Mouse (Mus musculus): Measurements from ENCODE around the gene Gdf9. TPM values are rescaled to one million over a fixed set of nuclear protein-coding genes. Genes with fewer than 3 reads are reported as not detected.

The Gdf9 gene
- polyA plus RNA-seq (2011; ENCODE audit: insufficient read length, low read depth, missing spikeins) = 0.68 and 1.2 TPM in 2 replicates

- H3K4me1 ChIP-seq (ENCODE audit: control insufficient read depth, insufficient read depth, low read length) = peaks cover 4% of the 10 kb centered on the region; the same call in 1 of the 2 replicates
- H3K27ac ChIP-seq (ENCODE audit: insufficient read depth, low read length) = peak within 1 kb of the TSS; percentile 53
- H3K4me3 ChIP-seq (ENCODE audit: insufficient read depth, low read length) = peak within 1 kb of the TSS; percentile 78
- no peak for TF ChIP-seq CTCF (IDR thresholded peaks at IDR 0.05; ENCODE audit: borderline replicate concordance, insufficient read depth, low read length)
- peak; percentile 82 for TF ChIP-seq POLR2A (IDR thresholded peaks at IDR 0.05; ENCODE audit: low read depth, low read length)
Measured at GRCm38 (mm10) chr11:53430670-53431346, at the start of gene Gdf9, which contains the start of gene Uqcrq. Gene Gdf9, plus strand, starts transcription at chr11:53431023. Gene Uqcrq, minus strand, starts transcription at chr11:53430831.

- H3K4me3 ChIP-seq (ENCODE audit: insufficient read depth, low read length) = no peak overlapping the region
- H3K4me1 ChIP-seq (ENCODE audit: control insufficient read depth, insufficient read depth, low read length) = no peaks in the 10 kb centered on the region
- TF ChIP-seq CTCF (IDR thresholded peaks at IDR 0.05; ENCODE audit: borderline replicate concordance, insufficient read depth, low read length) (no peak), POLR2A (IDR thresholded peaks at IDR 0.05; ENCODE audit: low read depth, low read length) (no peak)
- H3K27ac ChIP-seq (ENCODE audit: insufficient read depth, low read length) = no peak overlapping the region
Measured at GRCm38 (mm10) chr11:53383758-53384428, 46.9 kb upstream of the Gdf9 start.

- Histone ChIP-seq H3K4me3 (ENCODE audit: insufficient read depth, low read length) (no peak overlapping the region), H3K4me1 (ENCODE audit: control insufficient read depth, insufficient read depth, low read length) (no peaks in the 10 kb centered on the region), H3K27ac (ENCODE audit: insufficient read depth, low read length) (no peak overlapping the region)
- no peak for TF ChIP-seq CTCF (IDR thresholded peaks at IDR 0.05; ENCODE audit: borderline replicate concordance, insufficient read depth, low read length)
- no peak for TF ChIP-seq POLR2A (IDR thresholded peaks at IDR 0.05; ENCODE audit: low read depth, low read length)
Measured at GRCm38 (mm10) chr11:53393856-53394255, 37.0 kb upstream of the Gdf9 start.

DNA sequence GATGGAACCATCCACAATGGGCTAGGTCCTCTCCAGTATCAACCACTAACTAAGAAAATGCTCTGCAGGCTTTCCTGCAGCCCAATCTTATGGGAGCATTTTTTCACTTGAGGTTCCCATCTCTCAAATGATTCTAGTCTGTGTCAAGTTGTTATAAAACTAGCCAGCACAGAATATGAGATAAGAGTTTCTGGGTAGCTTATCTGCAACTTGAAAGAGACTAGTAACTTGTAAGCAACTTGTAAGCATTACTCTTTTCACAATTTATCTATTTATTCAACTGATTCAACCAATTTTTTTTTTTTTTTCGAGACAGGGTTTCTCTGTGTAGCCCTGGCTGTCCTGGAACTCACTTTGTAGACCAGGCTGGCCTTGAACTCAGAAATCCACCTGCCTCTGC is 27.2 kb upstream of the Gdf9 start:
- no peaks in the 10 kb centered on the region for H3K4me1 ChIP-seq (ENCODE audit: control insufficient read depth, insufficient read depth, low read length)
- no peak overlapping the region for H3K27ac ChIP-seq (ENCODE audit: insufficient read depth, low read length)
- TF ChIP-seq CTCF (IDR thresholded peaks at IDR 0.05; ENCODE audit: borderline replicate concordance, insufficient read depth, low read length) = no peak
- no peak for TF ChIP-seq POLR2A (IDR thresholded peaks at IDR 0.05; ENCODE audit: low read depth, low read length)
- no peak overlapping the region for H3K4me3 ChIP-seq (ENCODE audit: insufficient read depth, low read length)

DNA sequence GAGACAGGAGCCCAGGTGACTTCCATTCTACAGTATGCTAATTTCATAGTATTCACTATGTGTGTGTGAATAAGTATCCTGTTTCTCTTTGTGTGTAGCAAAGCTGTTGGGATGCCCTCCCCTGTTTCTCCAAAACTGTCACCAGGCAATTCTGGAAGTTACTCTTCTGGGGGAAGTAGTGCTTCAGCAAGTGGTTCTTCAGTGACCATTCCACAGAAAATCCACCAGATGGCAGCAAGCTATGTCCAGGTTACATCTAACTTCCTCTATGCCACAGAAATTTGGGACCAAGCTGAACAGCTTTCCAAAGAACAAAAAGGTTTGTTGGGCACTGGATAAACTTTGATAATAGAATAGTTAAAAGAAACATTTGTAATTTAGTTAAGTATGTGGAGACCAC is 19.1 kb upstream of the Gdf9 start:
- Histone ChIP-seq H3K27ac (ENCODE audit: insufficient read depth, low read length) (no peak overlapping the region), H3K4me3 (ENCODE audit: insufficient read depth, low read length) (no peak overlapping the region), H3K4me1 (ENCODE audit: control insufficient read depth, insufficient read depth, low read length) (no peaks in the 10 kb centered on the region)
- TF ChIP-seq CTCF (IDR thresholded peaks at IDR 0.05; ENCODE audit: borderline replicate concordance, insufficient read depth, low read length) (no peak), POLR2A (IDR thresholded peaks at IDR 0.05; ENCODE audit: low read depth, low read length) (no peak)

- TF ChIP-seq CTCF (IDR thresholded peaks at IDR 0.05; ENCODE audit: borderline replicate concordance, insufficient read depth, low read length) = no peak
- no peak for TF ChIP-seq POLR2A (IDR thresholded peaks at IDR 0.05; ENCODE audit: low read depth, low read length)
Measured at GRCm38 (mm10) chr11:53413871-53414270, 17.0 kb upstream of the Gdf9 start.

GRCm38 (mm10) chr11:53418048-53418447 is 12.8 kb upstream of the Gdf9 start:
- no peak overlapping the region for H3K4me3 ChIP-seq (ENCODE audit: insufficient read depth, low read length)
- H3K4me1 ChIP-seq (ENCODE audit: control insufficient read depth, insufficient read depth, low read length) = no peaks in the 10 kb centered on the region
- no peak overlapping the region for H3K27ac ChIP-seq (ENCODE audit: insufficient read depth, low read length)
- no peak for TF ChIP-seq POLR2A (IDR thresholded peaks at IDR 0.05; ENCODE audit: low read depth, low read length)
- TF ChIP-seq CTCF (IDR thresholded peaks at IDR 0.05; ENCODE audit: borderline replicate concordance, insufficient read depth, low read length) = no peak

More at GRCm38 (mm10) chr11:53413871-53414270, 17.0 kb upstream of the Gdf9 start:
- Histone ChIP-seq H3K27ac (ENCODE audit: insufficient read depth, low read length) (no peak overlapping the region), H3K4me3 (ENCODE audit: insufficient read depth, low read length) (no peak overlapping the region), H3K4me1 (ENCODE audit: control insufficient read depth, insufficient read depth, low read length) (no peaks in the 10 kb centered on the region)

GRCm38 (mm10) chr11:53423036-53423435 is 7.8 kb upstream of the Gdf9 start, which contains the start of gene Leap2:
Gene Leap2, minus strand, starts transcription at chr11:53423170.
- TF ChIP-seq CTCF (IDR thresholded peaks at IDR 0.05; ENCODE audit: borderline replicate concordance, insufficient read depth, low read length) = no peak
- TF ChIP-seq POLR2A (IDR thresholded peaks at IDR 0.05; ENCODE audit: low read depth, low read length) = no peak
- H3K27ac ChIP-seq (ENCODE audit: insufficient read depth, low read length) = no peak within 1 kb of the TSS
- no peaks in the 10 kb centered on the region for H3K4me1 ChIP-seq (ENCODE audit: control insufficient read depth, insufficient read depth, low read length)
- no peak within 1 kb of the TSS for H3K4me3 ChIP-seq (ENCODE audit: insufficient read depth, low read length)

DNA sequence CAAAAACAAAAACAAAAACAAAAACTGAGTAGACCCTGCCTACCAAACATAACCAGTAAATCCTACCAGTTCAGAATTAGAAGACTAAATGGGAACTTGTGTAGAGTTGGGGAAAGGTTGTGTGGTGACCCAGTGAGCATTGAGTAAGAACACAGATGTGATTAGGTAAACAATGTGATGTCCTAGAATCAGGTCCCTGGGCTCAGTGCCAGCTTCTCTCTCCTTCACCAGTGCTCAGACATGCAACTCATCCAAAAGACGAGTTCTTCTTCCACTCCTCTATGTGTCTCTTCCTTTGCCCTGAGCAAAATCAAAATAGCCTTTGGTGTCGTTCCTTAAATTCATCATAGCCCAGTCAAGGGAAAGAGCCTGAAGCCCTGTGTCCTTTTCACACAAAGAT is 6.0 kb upstream of the Gdf9 start:
- Histone ChIP-seq H3K27ac (ENCODE audit: insufficient read depth, low read length) (no peak overlapping the region), H3K4me3 (ENCODE audit: insufficient read depth, low read length) (no peak overlapping the region), H3K4me1 (ENCODE audit: control insufficient read depth, insufficient read depth, low read length) (peaks cover 4% of the 10 kb centered on the region; the same call in 1 of the 2 replicates)
- TF ChIP-seq POLR2A (IDR thresholded peaks at IDR 0.05; ENCODE audit: low read depth, low read length) (no peak), CTCF (IDR thresholded peaks at IDR 0.05; ENCODE audit: borderline replicate concordance, insufficient read depth, low read length) (no peak)

GRCm38 (mm10) chr11:53425251-53425650 is 5.6 kb upstream of the Gdf9 start:
- no peak overlapping the region for H3K4me3 ChIP-seq (ENCODE audit: insufficient read depth, low read length)
- TF ChIP-seq POLR2A (IDR thresholded peaks at IDR 0.05; ENCODE audit: low read depth, low read length) = no peak
- TF ChIP-seq CTCF (IDR thresholded peaks at IDR 0.05; ENCODE audit: borderline replicate concordance, insufficient read depth, low read length) = no peak
- peaks cover 4% of the 10 kb centered on the region; the same call in 1 of the 2 replicates for H3K4me1 ChIP-seq (ENCODE audit: control insufficient read depth, insufficient read depth, low read length)
- H3K27ac ChIP-seq (ENCODE audit: insufficient read depth, low read length) = no peak overlapping the region

Measured in embryonic fibroblast, embryonic 13.5 days (primary cell).